Mouse (Mus musculus) ES-E14 (cell line): ENCODE data around the gene Gm26657.

Source experiments
- HCFC1 ChIP-seq: IDR thresholded peaks from 2 replicates; pipeline ENCODE4 v1.6.1; 2012; ENCODE audit warnings: low read length, inconsistent platforms, borderline replicate concordance; ENCODE audit not compliant: insufficient read depth
- ZC3H11A ChIP-seq: IDR thresholded peaks from 2 replicates; pipeline ENCODE4 v1.6.1; 2012; ENCODE audit warnings: low read depth, mild to moderate bottlenecking, inconsistent platforms, low read length, borderline replicate concordance
- ZNF384 ChIP-seq: IDR thresholded peaks from 2 replicates; pipeline ENCODE4 v1.6.1; 2012; ENCODE audit warnings: low read depth, low read length, inconsistent platforms

- TF ChIP-seq ZNF384: no peak
- TF ChIP-seq HCFC1: no peak
- TF ChIP-seq ZC3H11A: no peak
These were observed 41.2 kb upstream of the Gm26657 start for GRCm38 (mm10) chr4:56698671-56699070.
